ENCODE assay signal across 14 mouse cellular contexts in genomic region chr4:99318211-99318610, GRCm38 (mm10). TPM values are rescaled to one million over a fixed set of nuclear protein-coding genes. Genes with fewer than 3 reads are reported as not detected.
DNase-seq lines count a peak whose midpoint lies in the region; ATAC-seq and TF ChIP-seq lines count a peak whose summit lies in the region.
"Had no signal": no experiment of that assay in that cellular context is flagged by ENCODE, and none has a peak within 500 bp of the region (broad histone marks: within the 10 kb centered on the region; RNA-seq: fewer than 3 reads in every experiment).

No protein-coding gene starts in this region.

- H3K4me3 ChIP-seq in heart, embryonic 10.5 days, result no peak overlapping the region
- no peak overlapping the region for H3K4me3 ChIP-seq in neural tube, embryonic 13.5 days
- H3K4me3 ChIP-seq in midbrain, postnatal 0 days (ENCODE audit: low read depth, low read length), result no peak overlapping the region
- H3K4me3 ChIP-seq: liver, embryonic 13.5 days; lung, embryonic 15.5 days had no signal

- peak; percentile 8 for DNase-seq in heart, postnatal 4 days
- no peak for DNase-seq in heart, embryonic 10.5 days (ENCODE audit: low spot score)
- DNase-seq in neural tube, embryonic 10.5 days (ENCODE audit: extremely low spot score, low spot score), result no peak
- DNase-seq in kidney, postnatal 36 days, result peak; percentile 65 to 68
- DNase-seq in cerebellum, adult 9-10 months, result no peak
- DNase-seq in midbrain, postnatal 0 days (ENCODE audit: low spot score), result no peak
- DNase-seq: cerebellum, postnatal 10 days; gastrocnemius, postnatal 10 days; heart, postnatal 14 days; liver, embryonic 13.5 days had no signal

- 65% methylated on average over 3 of the region's 3 CpGs for WGBS in heart, embryonic 10.5 days
- WGBS in neural tube, embryonic 13.5 days, result 54% methylated on average over 3 of the region's 3 CpGs
- WGBS in midbrain, postnatal 0 days, result 48% methylated on average over 3 of the region's 3 CpGs

- no peak overlapping the region for H3K4me2 ChIP-seq in neural tube, embryonic 13.5 days
- no peak overlapping the region for H3K4me2 ChIP-seq in midbrain, postnatal 0 days (ENCODE audit: low read depth, low read length, poor library complexity, severe bottlenecking)
- H3K4me2 ChIP-seq: liver, embryonic 13.5 days; lung, embryonic 15.5 days; midbrain, embryonic 11.5 days had no signal

- H3K27me3 ChIP-seq in heart, embryonic 10.5 days (ENCODE audit: insufficient read depth, poor library complexity, severe bottlenecking), result no peaks in the 10 kb centered on the region
- peaks cover 26% of the 10 kb centered on the region for H3K27me3 ChIP-seq in neural tube, embryonic 13.5 days
- no peaks in the 10 kb centered on the region for H3K27me3 ChIP-seq in midbrain, postnatal 0 days (ENCODE audit: insufficient read depth, low read length)
- H3K27me3 ChIP-seq: liver, embryonic 13.5 days; lung, embryonic 15.5 days had no signal

- H3K27ac ChIP-seq in heart, embryonic 10.5 days, result no peak overlapping the region
- peak overlapping the region; percentile 28; the same call in 1 of the 2 replicates for H3K27ac ChIP-seq in neural tube, embryonic 13.5 days (replicated peaks)
- H3K27ac ChIP-seq in midbrain, postnatal 0 days (ENCODE audit: low read depth, low read length), result no peak overlapping the region
- H3K27ac ChIP-seq: liver, embryonic 13.5 days; lung, embryonic 15.5 days; macrophage had no signal

- H3K36me3 ChIP-seq in heart, embryonic 10.5 days, result no peaks in the 10 kb centered on the region
- no peaks in the 10 kb centered on the region for H3K36me3 ChIP-seq in neural tube, embryonic 13.5 days
- no peaks in the 10 kb centered on the region for H3K36me3 ChIP-seq in midbrain, postnatal 0 days (ENCODE audit: insufficient read depth, low read length)
- H3K36me3 ChIP-seq: liver, embryonic 13.5 days; lung, embryonic 15.5 days had no signal

- no peaks in the 10 kb centered on the region for H3K9me3 ChIP-seq in heart, embryonic 10.5 days
- no peaks in the 10 kb centered on the region for H3K9me3 ChIP-seq in neural tube, embryonic 13.5 days
- no peaks in the 10 kb centered on the region for H3K9me3 ChIP-seq in midbrain, postnatal 0 days (ENCODE audit: low read length)
- H3K9me3 ChIP-seq: liver, embryonic 13.5 days; lung, embryonic 15.5 days had no signal

- no peak for TF ChIP-seq CTCF in midbrain, postnatal 0 days (IDR thresholded peaks at IDR 0.05)

- ATAC-seq in neural tube, embryonic 13.5 days (ENCODE audit: low read depth), result peak; percentile 40; the same call in 1 of the 2 replicates
- no peak for ATAC-seq in midbrain, postnatal 0 days (ENCODE audit: low FRiP score)

- H3K9ac ChIP-seq in neural tube, embryonic 13.5 days, result peak overlapping the region; percentile 26; the same call in 1 of the 2 replicates
- no peak overlapping the region for H3K9ac ChIP-seq in midbrain, postnatal 0 days (replicated peaks; ENCODE audit: low read length, poor library complexity, severe bottlenecking)
- H3K9ac ChIP-seq: liver, embryonic 13.5 days; lung, embryonic 15.5 days had no signal

- H3K4me1 ChIP-seq in heart, embryonic 10.5 days, result no peaks in the 10 kb centered on the region
- peaks cover 6% of the 10 kb centered on the region; the same call in 1 of the 2 replicates for H3K4me1 ChIP-seq in neural tube, embryonic 13.5 days (replicated peaks)
- no peaks in the 10 kb centered on the region for H3K4me1 ChIP-seq in midbrain, postnatal 0 days (ENCODE audit: insufficient read depth, low read length)
- H3K4me1 ChIP-seq: liver, embryonic 13.5 days; lung, embryonic 15.5 days had no signal

RNA-seq across cellular contexts. Expression of gene Gm12689, which starts 22.5 kb away (rescaled TPM):
- total RNA-seq in heart, postnatal 4 days (2021), result not detected
- 0.09 and 0.34 TPM in 2 replicates for polyA plus RNA-seq in heart, embryonic 10.5 days (2016; fragmentation: Nextera tagmentation; extraction: Ambion mirVana)
- 0.32 and 0.36 TPM in 2 replicates for polyA plus RNA-seq in neural tube, embryonic 13.5 days (2015; fragmentation: Nextera tagmentation; extraction: Ambion mirVana)
- total RNA-seq in midbrain, postnatal 0 days (2014; rRNA removed), result not detected in 2 replicates
- polyA plus RNA-seq in midbrain, postnatal 0 days (2015; fragmentation: Nextera tagmentation; extraction: Ambion mirVana), result 0.20 and 0.37 TPM in 2 replicates
- polyA plus RNA-seq: lung, embryonic 15.5 days had no signal

Comparison
In these comparisons a context has a peak if more than half of its experiments do, and no peak if none do; other contexts are left out.
1. DNase-seq: peak in heart, postnatal 4 days (single experiment) and kidney, postnatal 36 days (2 of 2); none in heart, embryonic 10.5 days (single experiment), neural tube, embryonic 10.5 days (single experiment), cerebellum, adult 9-10 months (single experiment) and midbrain, postnatal 0 days (single experiment).